Mouse (Mus musculus) mouse embryonic stem cell (cell line): Measurements from ENCODE around the gene Cd3eap.

Experiments
- in situ Hi-C, 2 experiments: fragments of 300-500 bp; cut with MboI; formaldehyde crosslinking; loops; 1 replicate in 1 of 2; 3 replicates in 1 of 2; pipeline ENCODE4 v1.14.3; 2019 to 2020; ENCODE audit warnings: low sequenced_read_pairs in 2 of 2, low pct_unique_long_range_greater_than_20kb in 1 of 2, mixed read lengths in 1 of 2; ENCODE audit not compliant: unreplicated experiment in 1 of 2

The Cd3eap gene

GRCm38 (mm10) chr7:19359299-19359891 lies at the start of gene Cd3eap, which contains the start of gene Ppp1r13l:
Cd3eap (minus strand) TSS chr7:19359483.
Ppp1r13l (plus strand) TSS chr7:19359749.
- in situ Hi-C loops, result no loop called here

- in situ Hi-C loops, result loop anchor here in 1 of 2 experiments (25.0 kb wide), 1 partner anchor 382 kb away; the partner anchor contains the start of gene Cblc
These were observed 46.1 kb upstream of the Cd3eap start for GRCm38 (mm10) chr7:19405417-19405816.

DNA sequence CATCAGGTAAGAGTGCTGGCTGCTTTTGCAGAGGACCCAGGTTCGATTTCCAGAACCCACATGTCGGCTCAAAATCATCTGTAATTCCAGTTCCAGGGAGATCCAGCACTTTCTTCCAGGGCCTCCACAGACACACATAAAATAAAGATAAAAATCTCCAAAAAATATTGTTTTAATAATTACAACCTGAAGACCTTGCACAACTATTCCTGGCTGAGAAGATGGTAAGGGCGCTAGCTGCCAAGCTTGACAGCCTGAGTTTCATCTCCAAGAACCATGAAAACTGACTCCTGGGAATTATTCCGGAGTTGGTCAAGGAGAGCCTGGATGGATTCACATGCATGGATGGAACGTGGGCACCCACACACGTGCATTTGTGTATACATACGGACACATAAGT lies 45.2 kb upstream of the Cd3eap start, which contains the start of gene Ckm:
Ckm (plus strand) TSS at position 301 of the 400 bp plus-strand sequence.
- in situ Hi-C loops, result loop anchor here in 1 of 2 experiments (25.0 kb wide), 1 partner anchor 383 kb away; the partner anchor contains the start of gene Cblc

DNA sequence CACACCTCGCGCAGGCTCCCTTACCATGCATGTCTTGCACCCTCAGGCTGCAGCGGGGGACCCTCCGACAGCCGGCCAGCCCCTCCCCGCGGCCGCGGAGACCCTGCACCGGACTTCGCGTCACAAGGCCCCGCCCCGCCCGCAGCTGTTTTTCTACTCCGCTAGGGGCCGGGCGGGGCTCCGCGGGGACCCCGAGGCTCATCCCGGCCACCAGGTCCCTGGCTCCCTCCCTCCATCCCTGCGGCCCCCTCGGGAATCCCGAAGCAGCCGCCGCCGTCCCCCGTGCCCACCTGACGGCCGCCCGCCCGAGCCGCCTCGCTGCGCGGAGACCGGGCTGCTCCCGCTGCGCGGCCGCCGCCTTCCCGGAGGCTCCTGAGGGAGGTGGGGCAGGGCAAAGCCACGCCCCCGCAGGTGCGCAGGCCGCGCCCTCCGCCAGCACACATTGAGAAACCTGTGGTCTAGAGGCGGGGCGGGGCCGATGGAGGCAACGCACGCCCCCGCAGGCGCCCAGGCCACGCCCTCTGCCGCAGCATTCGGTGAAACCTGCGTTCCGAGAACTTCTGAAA lies 44.5 kb upstream of the Cd3eap start, which contains the start of gene Klc3:
Klc3 (minus strand) TSS at position 374 of the 566 bp plus-strand sequence.
- in situ Hi-C loops, result loop anchor here in 1 of 2 experiments (25.0 kb wide), 1 partner anchor 383 kb away; the partner anchor contains the start of gene Cblc

GRCm38 (mm10) chr7:19402535-19403112 lies 43.3 kb upstream of the Cd3eap start:
- in situ Hi-C loops, result loop anchor here in 1 of 2 experiments (25.0 kb wide), 1 partner anchor 385 kb away; the partner anchor contains the start of gene Cblc

GRCm38 (mm10) chr7:19400946-19401345 lies 41.7 kb upstream of the Cd3eap start:
- in situ Hi-C loops, result loop anchor here in 1 of 2 experiments (25.0 kb wide), 1 partner anchor 386 kb away; the partner anchor contains the start of gene Cblc

DNA sequence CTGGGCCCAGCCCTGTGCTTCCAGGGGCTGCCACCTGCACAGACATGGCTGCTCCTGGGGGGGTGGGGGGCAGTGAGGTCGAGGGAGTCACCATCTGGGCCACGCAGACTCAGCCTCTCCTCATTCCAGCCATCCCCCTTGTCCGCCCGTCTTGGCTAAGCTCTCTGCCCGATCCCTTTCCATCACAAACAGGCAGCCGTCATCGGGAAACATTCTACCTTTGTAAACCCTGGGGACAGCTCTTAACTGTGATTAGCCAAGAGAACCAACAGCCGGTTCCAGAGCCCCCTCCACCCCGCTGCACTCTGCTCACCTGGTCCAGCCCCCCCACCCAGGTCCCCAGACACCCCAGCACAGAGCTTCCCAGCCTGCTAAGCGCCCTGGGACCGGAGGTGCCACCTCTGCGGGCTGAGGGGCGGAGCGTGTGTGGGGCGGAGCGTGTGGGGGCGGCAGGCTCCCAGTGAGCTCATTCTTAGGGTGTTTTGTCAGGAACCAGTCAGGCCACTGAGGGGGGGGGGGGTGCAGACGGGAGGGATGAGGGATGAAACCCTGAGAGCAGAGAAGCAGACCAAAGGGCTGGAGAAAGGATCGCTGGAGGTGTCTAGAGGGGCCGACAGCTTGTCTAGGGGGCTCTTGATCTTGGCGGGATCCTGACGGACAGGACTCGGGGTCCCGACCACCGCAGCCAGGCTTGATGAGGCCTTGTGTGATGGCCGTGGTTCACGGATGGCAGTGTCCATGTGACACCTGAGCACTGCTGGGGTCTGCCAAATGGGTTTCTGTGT lies 40.4 kb upstream of the Cd3eap start:
- in situ Hi-C loops, result loop anchor here in 1 of 2 experiments (25.0 kb wide), 1 partner anchor 388 kb away; the partner anchor contains the start of gene Cblc

- in situ Hi-C loops, result no loop called here
These were observed 35.2 kb upstream of the Cd3eap start for GRCm38 (mm10) chr7:19394484-19394883.

DNA sequence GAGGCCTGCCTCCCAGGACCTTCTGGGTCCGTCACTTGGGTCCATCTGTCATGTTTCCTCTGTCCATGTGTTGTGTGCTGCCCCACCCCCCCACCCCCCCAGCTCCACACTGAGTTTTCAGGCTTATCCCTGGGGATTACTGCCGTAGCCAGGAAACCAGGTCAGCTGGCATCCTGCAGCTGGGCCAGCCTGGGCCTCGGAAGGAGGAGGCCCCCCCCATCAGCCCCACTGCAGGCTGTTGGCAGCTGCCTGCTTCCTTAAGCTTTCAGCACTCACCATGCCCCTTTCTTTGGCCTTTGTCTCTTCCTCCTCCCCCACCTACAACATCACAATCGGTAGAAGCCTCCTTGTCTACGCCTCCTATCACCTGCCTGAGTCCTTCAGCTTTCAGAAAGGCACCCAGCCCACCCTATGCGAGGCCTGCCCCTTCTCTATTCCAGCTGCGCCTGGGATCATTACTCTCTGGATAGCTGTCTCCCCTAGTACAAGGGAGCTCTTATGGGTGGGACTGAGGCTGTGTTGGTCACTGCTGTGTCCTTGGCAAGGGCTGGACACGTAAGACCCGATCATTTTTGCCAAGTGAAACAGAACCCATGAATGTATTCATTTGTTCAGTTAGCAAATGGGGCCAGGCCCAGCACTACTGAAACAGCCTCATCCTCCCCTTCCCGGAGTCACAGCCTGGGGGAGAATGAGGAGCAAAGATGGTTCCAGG lies 29.6 kb upstream of the Cd3eap start:
- in situ Hi-C loops, result no loop called here

DNA sequence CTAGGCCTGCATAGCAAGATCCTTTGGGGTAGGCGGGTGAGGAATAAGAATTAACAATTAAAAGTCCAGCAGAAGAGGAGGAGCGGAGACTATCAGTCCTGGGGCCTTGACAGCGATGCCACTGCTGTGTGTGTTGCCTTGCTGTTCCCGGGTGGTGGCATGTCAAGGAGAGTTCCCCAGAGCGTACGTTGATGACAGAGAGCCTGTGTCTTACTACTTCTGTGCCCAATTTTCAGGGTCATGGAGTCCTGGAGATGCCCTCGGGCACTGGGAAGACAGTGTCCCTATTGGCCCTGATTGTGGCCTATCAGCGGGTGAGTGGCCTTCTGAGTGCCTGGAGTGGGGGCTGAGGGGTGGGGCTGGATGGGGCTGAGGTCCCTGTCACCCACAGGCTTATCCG lies 24.4 kb upstream of the Cd3eap start:
- in situ Hi-C loops, result no loop called here

- in situ Hi-C loops, result no loop called here
These were observed 22.9 kb upstream of the Cd3eap start for GRCm38 (mm10) chr7:19382166-19382541.

DNA sequence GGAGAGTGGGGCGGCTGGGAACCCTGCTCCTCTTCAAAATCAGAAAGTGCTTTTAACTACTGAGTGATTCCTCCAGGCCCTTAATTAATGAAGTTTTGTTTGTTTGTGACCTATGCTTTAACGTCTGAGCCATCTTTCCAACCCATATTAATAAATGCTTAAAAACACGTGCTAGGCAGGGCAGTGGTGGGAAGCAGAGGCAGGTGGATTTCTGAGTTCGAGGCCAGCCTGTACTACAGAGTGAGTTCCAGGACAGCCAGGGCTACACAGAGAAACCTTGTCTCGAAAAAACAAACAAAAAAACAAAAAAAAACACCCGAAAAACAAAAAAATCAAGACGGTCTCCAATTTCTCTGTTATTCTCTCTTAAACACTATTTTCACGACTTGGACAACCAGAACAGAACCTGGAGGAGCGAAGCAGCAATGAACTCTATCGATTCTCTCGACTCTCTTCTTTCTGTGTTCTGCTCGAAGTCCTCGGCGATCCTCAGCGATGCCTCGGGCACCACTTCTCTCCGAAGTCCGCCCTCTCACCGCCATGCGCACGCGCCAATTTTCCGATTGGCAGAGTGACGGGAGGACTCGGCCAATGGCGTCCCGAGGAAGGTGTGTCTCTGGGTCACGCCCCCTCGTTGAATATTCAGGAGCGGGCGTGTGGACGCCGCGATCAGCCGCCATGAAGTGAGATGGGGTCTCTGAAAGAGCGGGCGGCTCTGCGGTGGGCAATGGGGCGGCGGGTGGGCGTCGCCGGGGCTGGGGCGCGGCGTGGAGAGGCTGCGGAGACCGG lies 22.3 kb upstream of the Cd3eap start, which contains the start of gene Ercc2:
Ercc2 (plus strand) TSS at position 634 of the 789 bp plus-strand sequence.
- in situ Hi-C loops, result no loop called here

DNA sequence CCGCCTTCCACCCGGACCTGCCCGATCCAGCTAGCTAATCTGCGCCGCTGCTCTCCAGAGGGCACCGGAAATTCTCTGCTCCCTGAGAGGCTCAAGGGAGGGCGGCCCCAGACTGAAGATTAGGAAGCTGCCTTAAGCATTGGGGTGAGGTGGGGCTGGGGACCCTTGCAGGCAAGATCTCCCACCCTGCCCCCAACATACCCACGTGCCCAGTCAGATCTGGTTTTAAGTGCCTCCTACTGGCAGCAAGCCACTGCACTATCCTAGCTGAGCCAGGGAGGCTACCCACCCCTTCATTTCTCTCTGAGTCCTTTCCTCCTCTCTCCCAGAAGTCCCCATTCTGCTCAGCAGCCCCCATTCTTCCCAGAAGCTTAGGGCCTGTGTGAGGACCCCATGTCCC lies 18.8 kb upstream of the Cd3eap start:
- in situ Hi-C loops, result no loop called here

DNA sequence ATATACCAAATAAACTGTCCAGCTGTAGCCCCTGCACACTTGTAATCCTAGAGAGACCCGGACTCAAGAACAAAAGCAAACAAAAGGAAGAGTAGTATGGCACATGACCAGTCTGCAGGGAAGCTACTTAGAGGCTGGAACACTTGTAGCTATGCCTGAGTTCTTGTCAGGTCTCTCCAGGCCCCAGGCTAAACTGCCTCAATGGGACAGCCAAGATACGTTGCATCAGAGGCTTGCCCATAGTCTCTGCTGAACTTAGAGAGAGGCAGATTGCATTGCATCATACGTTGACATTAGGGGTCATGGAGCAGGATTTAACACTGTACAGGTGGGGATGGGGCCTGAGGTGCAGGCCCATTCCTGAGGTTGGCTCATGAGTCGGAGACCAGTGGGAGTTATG lies 16.7 kb upstream of the Cd3eap start:
- in situ Hi-C loops, result no loop called here

DNA sequence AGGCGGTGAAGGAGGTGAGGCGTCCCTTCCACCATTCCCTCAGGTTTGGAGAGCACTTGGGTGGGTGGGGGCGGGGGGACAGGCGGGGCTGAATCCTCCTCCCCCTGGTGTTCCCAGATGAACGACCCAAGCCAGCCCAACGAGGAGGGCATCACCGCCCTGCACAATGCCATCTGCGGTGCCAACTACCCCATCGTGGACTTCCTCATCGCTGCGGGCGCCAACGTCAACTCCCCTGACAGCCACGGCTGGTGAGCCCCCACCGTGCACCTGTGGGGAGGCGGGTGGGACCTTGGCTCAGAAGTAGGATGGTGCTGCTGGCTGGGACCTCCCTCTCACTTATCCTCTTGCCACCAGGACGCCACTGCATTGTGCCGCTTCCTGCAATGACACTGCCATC lies 16.1 kb upstream of the Cd3eap start:
- in situ Hi-C loops, result no loop called here

GRCm38 (mm10) chr7:19373367-19373766 lies 14.1 kb upstream of the Cd3eap start:
- in situ Hi-C loops, result no loop called here

GRCm38 (mm10) chr7:19369823-19370425 lies 10.6 kb upstream of the Cd3eap start:
- in situ Hi-C loops, result no loop called here
